Comparison of ENCODE assay signal across 8 mouse cellular contexts in genomic region chr8:84745032-84745925, GRCm38 (mm10). TPM values are rescaled to one million over a fixed set of nuclear protein-coding genes. Genes with fewer than 3 reads are reported as not detected.
DNase-seq lines count a peak whose midpoint lies in the region; ATAC-seq lines count a peak whose summit lies in the region.

No protein-coding gene starts in this region.

- peak overlapping the region; percentile 62 for H3K4me2 ChIP-seq in heart, embryonic 12.5 days
- H3K4me2 ChIP-seq in liver, embryonic 13.5 days, result peak overlapping the region; percentile 3; the same call in 1 of the 2 replicates

- H3K4me3 ChIP-seq in heart, embryonic 12.5 days, result peak overlapping the region; percentile 5; the same call in 1 of the 2 replicates
- peak overlapping the region; percentile 22 for H3K4me3 ChIP-seq in hindbrain, embryonic 10.5 days
- no peak overlapping the region for H3K4me3 ChIP-seq in liver, embryonic 13.5 days (replicated peaks)

- WGBS in heart, embryonic 12.5 days, result 7% methylated on average over 17 of the region's 17 CpGs
- 2% methylated on average over 17 of the region's 17 CpGs for WGBS in hindbrain, embryonic 10.5 days
- 23% methylated on average over 17 of the region's 17 CpGs for WGBS in liver, embryonic 13.5 days (ENCODE audit: insufficient replicate concordance)

- H3K9ac ChIP-seq in heart, embryonic 12.5 days, result peak overlapping the region; percentile 61
- no peak overlapping the region for H3K9ac ChIP-seq in liver, embryonic 13.5 days

- peaks cover 34% of the 10 kb centered on the region for H3K27me3 ChIP-seq in heart, embryonic 12.5 days (replicated peaks)
- peaks cover 100% of the 10 kb centered on the region for H3K27me3 ChIP-seq in hindbrain, embryonic 10.5 days (ENCODE audit: insufficient read depth, poor library complexity, severe bottlenecking)
- H3K27me3 ChIP-seq in liver, embryonic 13.5 days, result peaks cover 65% of the 10 kb centered on the region

- H3K9me3 ChIP-seq in heart, embryonic 12.5 days (replicated peaks), result no peaks in the 10 kb centered on the region
- H3K9me3 ChIP-seq in hindbrain, embryonic 10.5 days, result no peaks in the 10 kb centered on the region
- no peaks in the 10 kb centered on the region for H3K9me3 ChIP-seq in liver, embryonic 13.5 days (replicated peaks)

- ATAC-seq in heart, embryonic 12.5 days (ENCODE audit: insufficient number of reproducible peaks, low FRiP score), result no peak
- peak; percentile 29; the same call in 1 of the 2 replicates for ATAC-seq in liver, embryonic 13.5 days (ENCODE audit: low read depth)

- H3K36me3 ChIP-seq in heart, embryonic 12.5 days, result no peaks in the 10 kb centered on the region
- no peaks in the 10 kb centered on the region for H3K36me3 ChIP-seq in hindbrain, embryonic 10.5 days
- no peaks in the 10 kb centered on the region for H3K36me3 ChIP-seq in liver, embryonic 13.5 days

- peak overlapping the region; percentile 87 for H3K27ac ChIP-seq in heart, embryonic 12.5 days (ENCODE audit: poor library complexity, severe bottlenecking)
- peak overlapping the region; percentile 65 for H3K27ac ChIP-seq in hindbrain, embryonic 10.5 days
- H3K27ac ChIP-seq in liver, embryonic 13.5 days, result no peak overlapping the region; the same call in 1 of the 2 replicates

- no peak for DNase-seq in heart, adult 9 months (ENCODE audit: low spot score in 2 of 2)
- DNase-seq in ZHBTc4 (ENCODE audit: low read depth, low spot score), result peak; percentile 43
- DNase-seq in hindbrain, embryonic 10.5 days (ENCODE audit: low spot score), result peak; percentile 81
- DNase-seq in liver, embryonic 13.5 days, result no peak
- peak; percentile 57 for DNase-seq in thymus, postnatal 14 days
- no peak for DNase-seq in B cell, adult 2 months
- DNase-seq in right cerebral cortex, postnatal 10 days (ENCODE audit: low spot score in 2 of 2), result no peak

- H3K4me1 ChIP-seq in heart, embryonic 12.5 days (replicated peaks), result peaks cover 70% of the 10 kb centered on the region
- H3K4me1 ChIP-seq in hindbrain, embryonic 10.5 days (replicated peaks), result peaks cover 70% of the 10 kb centered on the region
- peaks cover 58% of the 10 kb centered on the region for H3K4me1 ChIP-seq in liver, embryonic 13.5 days (replicated peaks)

RNA-seq across cellular contexts. Expression of gene G430095P16Rik, which starts 22.5 kb away (rescaled TPM):
- polyA plus RNA-seq in heart, embryonic 12.5 days (2016; fragmentation: Nextera tagmentation; extraction: Ambion mirVana), result 5.4 and 6.9 TPM in 2 replicates
- 0.54 and 1.9 TPM in 2 replicates for polyA plus RNA-seq in hindbrain, embryonic 10.5 days (2016; fragmentation: Nextera tagmentation; extraction: Ambion mirVana)
- polyA plus RNA-seq in liver, embryonic 13.5 days (2015; fragmentation: Nextera tagmentation; extraction: Ambion mirVana), result 9.6 and 10.0 TPM in 2 replicates

RNA-seq across cellular contexts. Expression of gene Lyl1, which starts 44.0 kb away (rescaled TPM):
- 18.1 and 19.7 TPM in 2 replicates for polyA plus RNA-seq in heart, embryonic 12.5 days (2016; fragmentation: Nextera tagmentation; extraction: Ambion mirVana)
- polyA plus RNA-seq in hindbrain, embryonic 10.5 days (2016; fragmentation: Nextera tagmentation; extraction: Ambion mirVana), result 5.6 and 6.5 TPM in 2 replicates
- polyA plus RNA-seq in liver, embryonic 13.5 days (2015; fragmentation: Nextera tagmentation; extraction: Ambion mirVana), result 61.2 and 61.3 TPM in 2 replicates

RNA-seq across cellular contexts. Expression of gene Nfix, which starts 54.9 kb away (rescaled TPM):
- polyA plus RNA-seq in heart, embryonic 12.5 days (2016; fragmentation: Nextera tagmentation; extraction: Ambion mirVana), result 9.2 and 10.9 TPM in 2 replicates
- 0.07 and 0.29 TPM in 2 replicates for polyA plus RNA-seq in hindbrain, embryonic 10.5 days (2016; fragmentation: Nextera tagmentation; extraction: Ambion mirVana)
- polyA plus RNA-seq in liver, embryonic 13.5 days (2015; fragmentation: Nextera tagmentation; extraction: Ambion mirVana), result 2.3 and 3.4 TPM in 2 replicates

RNA-seq across cellular contexts. Expression of gene Nacc1, which starts 57.6 kb away (rescaled TPM):
- 20.9 and 21.3 TPM in 2 replicates for polyA plus RNA-seq in heart, embryonic 12.5 days (2016; fragmentation: Nextera tagmentation; extraction: Ambion mirVana)
- polyA plus RNA-seq in hindbrain, embryonic 10.5 days (2016; fragmentation: Nextera tagmentation; extraction: Ambion mirVana), result 25.2 and 28.9 TPM in 2 replicates
- 6.9 and 7.6 TPM in 2 replicates for polyA plus RNA-seq in liver, embryonic 13.5 days (2015; fragmentation: Nextera tagmentation; extraction: Ambion mirVana)

RNA-seq across cellular contexts. Expression of gene Trmt1, which starts 59.2 kb away (rescaled TPM):
- polyA plus RNA-seq in heart, embryonic 12.5 days (2016; fragmentation: Nextera tagmentation; extraction: Ambion mirVana), result 46.2 and 49.5 TPM in 2 replicates
- 57.8 and 65.9 TPM in 2 replicates for polyA plus RNA-seq in hindbrain, embryonic 10.5 days (2016; fragmentation: Nextera tagmentation; extraction: Ambion mirVana)
- polyA plus RNA-seq in liver, embryonic 13.5 days (2015; fragmentation: Nextera tagmentation; extraction: Ambion mirVana), result 45.9 and 46.8 TPM in 2 replicates

Comparison
In these comparisons a context has a peak if more than half of its experiments do, and no peak if none do; other contexts are left out.
1. DNase-seq: peak in ZHBTc4 (single experiment), hindbrain, embryonic 10.5 days (single experiment) and thymus, postnatal 14 days (single experiment); none in heart, adult 9 months (0 of 2), liver, embryonic 13.5 days (single experiment), B cell, adult 2 months (0 of 2) and right cerebral cortex, postnatal 10 days (0 of 2).